Mouse (Mus musculus): ENCODE data around the gene Trpc1. TPM values are rescaled to one million over a fixed set of nuclear protein-coding genes. Genes with fewer than 3 reads are reported as not detected.

Trpc1 gene
- polyA plus RNA-seq, 1 experiment from 2014 or later, result 12.3 TPM

- H3K27me3 ChIP-seq (ENCODE audit: control insufficient read depth, insufficient read depth, low read length), result no peaks in the 10 kb centered on the region
- H3K36me3 ChIP-seq (replicated peaks; ENCODE audit: control insufficient read depth, insufficient read depth), result no peaks in the 10 kb centered on the region
- DNase-seq (ENCODE audit: low spot score) (no peak), ATAC-seq (ENCODE audit: low FRiP score) (no peak)
- no peak overlapping the region for H3K4me2 ChIP-seq (replicated peaks)
- no peak overlapping the region for H3K4me3 ChIP-seq (replicated peaks; ENCODE audit: low read length)
- no peaks in the 10 kb centered on the region for H3K9me3 ChIP-seq (ENCODE audit: control insufficient read depth, low read length)
- WGBS, result 52% methylated on average over 11 of the region's 11 CpGs
- H3K9ac ChIP-seq, result no peak overlapping the region
- H3K4me1 ChIP-seq (replicated peaks; ENCODE audit: control insufficient read depth, insufficient read depth, low read length), result no peaks in the 10 kb centered on the region
- H3K27ac ChIP-seq, result no peak overlapping the region
These were observed 64.3 kb downstream of the Trpc1 start for GRCm38 (mm10) chr9:95685660-95686440.

GRCm38 (mm10) chr9:95680691-95681090, 69.5 kb downstream of the Trpc1 start:
- no peak overlapping the region for H3K4me2 ChIP-seq (replicated peaks)
- no peaks in the 10 kb centered on the region for H3K36me3 ChIP-seq (replicated peaks; ENCODE audit: control insufficient read depth, insufficient read depth)
- H3K27me3 ChIP-seq (ENCODE audit: control insufficient read depth, insufficient read depth, low read length), result no peaks in the 10 kb centered on the region
- no peak overlapping the region for H3K9ac ChIP-seq
- ATAC-seq (ENCODE audit: low FRiP score) (no peak), DNase-seq (ENCODE audit: low spot score) (no peak)
- H3K27ac ChIP-seq, result no peak overlapping the region
- 96% methylated on average over 11 of the region's 11 CpGs for WGBS
- H3K9me3 ChIP-seq (ENCODE audit: control insufficient read depth, low read length), result no peaks in the 10 kb centered on the region
- H3K4me1 ChIP-seq (replicated peaks; ENCODE audit: control insufficient read depth, insufficient read depth, low read length), result no peaks in the 10 kb centered on the region
- H3K4me3 ChIP-seq (replicated peaks; ENCODE audit: low read length), result no peak overlapping the region

- H3K9me3 ChIP-seq (ENCODE audit: control insufficient read depth, low read length), result no peaks in the 10 kb centered on the region
- no peak for ATAC-seq (ENCODE audit: low FRiP score)
- no peak overlapping the region for H3K4me2 ChIP-seq (replicated peaks)
- no peak overlapping the region for H3K27ac ChIP-seq
- H3K9ac ChIP-seq, result no peak overlapping the region
- WGBS, result 79% methylated on average over 7 of the region's 7 CpGs
- no peaks in the 10 kb centered on the region for H3K27me3 ChIP-seq (ENCODE audit: control insufficient read depth, insufficient read depth, low read length)
- H3K4me1 ChIP-seq (replicated peaks; ENCODE audit: control insufficient read depth, insufficient read depth, low read length), result no peaks in the 10 kb centered on the region
- H3K36me3 ChIP-seq (replicated peaks; ENCODE audit: control insufficient read depth, insufficient read depth), result no peaks in the 10 kb centered on the region
- DNase-seq (ENCODE audit: low spot score), result no peak
- H3K4me3 ChIP-seq (replicated peaks; ENCODE audit: low read length), result no peak overlapping the region
These were observed 70.2 kb downstream of the Trpc1 start for GRCm38 (mm10) chr9:95679966-95680365.

GRCm38 (mm10) chr9:95676021-95676420, 74.2 kb downstream of the Trpc1 start:
- H3K27me3 ChIP-seq (ENCODE audit: control insufficient read depth, insufficient read depth, low read length), result no peaks in the 10 kb centered on the region
- H3K4me3 ChIP-seq (replicated peaks; ENCODE audit: low read length), result no peak overlapping the region
- no peak overlapping the region for H3K27ac ChIP-seq
- no peak overlapping the region for H3K9ac ChIP-seq
- WGBS, result 98% methylated on average over 4 of the region's 4 CpGs
- H3K9me3 ChIP-seq (ENCODE audit: control insufficient read depth, low read length), result no peaks in the 10 kb centered on the region
- no peaks in the 10 kb centered on the region for H3K4me1 ChIP-seq (replicated peaks; ENCODE audit: control insufficient read depth, insufficient read depth, low read length)
- no peaks in the 10 kb centered on the region for H3K36me3 ChIP-seq (replicated peaks; ENCODE audit: control insufficient read depth, insufficient read depth)
- no peak overlapping the region for H3K4me2 ChIP-seq (replicated peaks)
- ATAC-seq (ENCODE audit: low FRiP score), result no peak
- DNase-seq (ENCODE audit: low spot score), result no peak

- H3K9me3 ChIP-seq (ENCODE audit: control insufficient read depth, low read length), result no peaks in the 10 kb centered on the region
- no peak overlapping the region for H3K4me3 ChIP-seq (replicated peaks; ENCODE audit: low read length)
- H3K4me2 ChIP-seq (replicated peaks), result no peak overlapping the region
- no peaks in the 10 kb centered on the region for H3K4me1 ChIP-seq (replicated peaks; ENCODE audit: control insufficient read depth, insufficient read depth, low read length)
- ATAC-seq (ENCODE audit: low FRiP score) (peak; percentile 68; the same call in 1 of the 2 replicates), DNase-seq (ENCODE audit: low spot score) (peak; percentile 40)
- no peaks in the 10 kb centered on the region for H3K36me3 ChIP-seq (replicated peaks; ENCODE audit: control insufficient read depth, insufficient read depth)
- H3K27me3 ChIP-seq (ENCODE audit: control insufficient read depth, insufficient read depth, low read length), result no peaks in the 10 kb centered on the region
- 75% methylated on average over 9 of the region's 9 CpGs for WGBS
- no peak overlapping the region for H3K27ac ChIP-seq
- H3K9ac ChIP-seq, result no peak overlapping the region
These were observed 75.0 kb downstream of the Trpc1 start for GRCm38 (mm10) chr9:95675064-95675699.

- no peak for DNase-seq (ENCODE audit: low spot score)
- WGBS, result 87% methylated on average over 6 of the region's 6 CpGs
- H3K9ac ChIP-seq, result no peak overlapping the region
These were observed 77.4 kb downstream of the Trpc1 start for GRCm38 (mm10) chr9:95672760-95673159.

GRCm38 (mm10) chr9:95672331-95672730, 77.8 kb downstream of the Trpc1 start:
- Histone ChIP-seq H3K27me3 (ENCODE audit: control insufficient read depth, insufficient read depth, low read length) (no peaks in the 10 kb centered on the region), H3K4me2 (replicated peaks) (no peak overlapping the region), H3K4me3 (replicated peaks; ENCODE audit: low read length) (no peak overlapping the region), H3K36me3 (replicated peaks; ENCODE audit: control insufficient read depth, insufficient read depth) (no peaks in the 10 kb centered on the region), H3K4me1 (replicated peaks; ENCODE audit: control insufficient read depth, insufficient read depth, low read length) (peaks cover 6% of the 10 kb centered on the region), H3K9ac (no peak overlapping the region), H3K9me3 (ENCODE audit: control insufficient read depth, low read length) (no peaks in the 10 kb centered on the region), H3K27ac (no peak overlapping the region)
- no peak for ATAC-seq (ENCODE audit: low FRiP score)
- WGBS, result 90% methylated on average over 3 of the region's 3 CpGs
- no peak for DNase-seq (ENCODE audit: low spot score)

More at GRCm38 (mm10) chr9:95672760-95673159, 77.4 kb downstream of the Trpc1 start:
- Histone ChIP-seq H3K4me3 (replicated peaks; ENCODE audit: low read length) (no peak overlapping the region), H3K9me3 (ENCODE audit: control insufficient read depth, low read length) (no peaks in the 10 kb centered on the region), H3K27me3 (ENCODE audit: control insufficient read depth, insufficient read depth, low read length) (no peaks in the 10 kb centered on the region), H3K4me1 (replicated peaks; ENCODE audit: control insufficient read depth, insufficient read depth, low read length) (peaks cover 3% of the 10 kb centered on the region), H3K36me3 (replicated peaks; ENCODE audit: control insufficient read depth, insufficient read depth) (no peaks in the 10 kb centered on the region), H3K4me2 (replicated peaks) (no peak overlapping the region), H3K27ac (no peak overlapping the region)
- no peak for ATAC-seq (ENCODE audit: low FRiP score)

GRCm38 (mm10) chr9:95668306-95668705, 81.9 kb downstream of the Trpc1 start:
- no peak overlapping the region for H3K4me2 ChIP-seq (replicated peaks)
- WGBS, result 58% methylated on average over 5 of the region's 5 CpGs

GRCm38 (mm10) chr9:95667836-95668235, 82.3 kb downstream of the Trpc1 start:
- no peaks in the 10 kb centered on the region for H3K27me3 ChIP-seq (ENCODE audit: control insufficient read depth, insufficient read depth, low read length)
- H3K9ac ChIP-seq, result no peak overlapping the region
- no peaks in the 10 kb centered on the region for H3K36me3 ChIP-seq (replicated peaks; ENCODE audit: control insufficient read depth, insufficient read depth)
- H3K9me3 ChIP-seq (ENCODE audit: control insufficient read depth, low read length), result no peaks in the 10 kb centered on the region
- DNase-seq (ENCODE audit: low spot score) (peak; percentile 51), ATAC-seq (ENCODE audit: low FRiP score) (peak; percentile 66; the same call in 1 of the 2 replicates)
- peak overlapping the region; percentile 21; the same call in 1 of the 2 replicates for H3K4me2 ChIP-seq (replicated peaks)
- H3K4me3 ChIP-seq (replicated peaks; ENCODE audit: low read length), result no peak overlapping the region
- H3K27ac ChIP-seq, result no peak overlapping the region
- WGBS, result 16% methylated on average over 9 of the region's 9 CpGs
- peaks cover 6% of the 10 kb centered on the region for H3K4me1 ChIP-seq (replicated peaks; ENCODE audit: control insufficient read depth, insufficient read depth, low read length)

More at GRCm38 (mm10) chr9:95668306-95668705, 81.9 kb downstream of the Trpc1 start:
- ATAC-seq (ENCODE audit: low FRiP score), result no peak
- H3K4me1 ChIP-seq (replicated peaks; ENCODE audit: control insufficient read depth, insufficient read depth, low read length), result peaks cover 6% of the 10 kb centered on the region
- no peaks in the 10 kb centered on the region for H3K9me3 ChIP-seq (ENCODE audit: control insufficient read depth, low read length)
- no peak overlapping the region for H3K9ac ChIP-seq
- no peak overlapping the region for H3K4me3 ChIP-seq (replicated peaks; ENCODE audit: low read length)
- H3K36me3 ChIP-seq (replicated peaks; ENCODE audit: control insufficient read depth, insufficient read depth), result no peaks in the 10 kb centered on the region
- no peak for DNase-seq (ENCODE audit: low spot score)
- no peak overlapping the region for H3K27ac ChIP-seq
- H3K27me3 ChIP-seq (ENCODE audit: control insufficient read depth, insufficient read depth, low read length), result no peaks in the 10 kb centered on the region

Measured in hindbrain, embryonic 14.5 days (tissue).